Mouse (Mus musculus) gonadal fat pad, adult 2 months (tissue): ENCODE measurements at regions not wholly inside any gene's neighbourhood (a gene's known extent, or its start where the extent isn't known, plus 50 kb on each side); places are given as distances from the start of the nearest gene placed in this dataset.
"Not testable (repeated sequence)": the region's sequence is repeated elsewhere in the genome, so short reads cannot be mapped to it uniquely, and the experiment has no call there.

ENCODE experiments used
- DNase-seq: peaks from one replicate; pipeline ENCODE4 v3.0.0-alpha.2; 2012; ENCODE audit warnings: low read depth

- no peak for DNase-seq
Observed at GRCm38 (mm10) chr4:10670846-10671428, 203.4 kb upstream of the 2610301B20Rik start.

GRCm38 (mm10) chr4:10691086-10691485, 183.2 kb upstream of the 2610301B20Rik start:
- no peak for DNase-seq

DNA sequence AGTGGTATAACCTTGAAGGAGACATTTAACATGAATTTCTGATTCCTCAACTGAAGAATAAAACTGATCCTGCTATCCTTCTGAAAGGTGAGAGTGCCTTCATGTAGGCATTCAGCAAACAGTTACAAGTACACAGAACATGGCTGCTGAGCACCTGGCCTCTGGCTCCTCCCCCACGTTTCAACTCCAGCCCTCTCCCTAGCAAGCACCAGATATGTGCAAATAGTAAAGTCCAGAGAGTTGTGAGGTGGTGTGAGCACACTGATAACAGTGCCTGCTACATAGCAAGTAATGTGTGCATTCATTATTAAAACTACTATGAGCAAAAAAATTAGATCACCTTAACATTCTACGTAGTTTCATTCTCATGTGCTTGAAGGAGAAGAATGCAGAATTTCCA, 181.4 kb upstream of the 2610301B20Rik start:
- no peak for DNase-seq

DNA sequence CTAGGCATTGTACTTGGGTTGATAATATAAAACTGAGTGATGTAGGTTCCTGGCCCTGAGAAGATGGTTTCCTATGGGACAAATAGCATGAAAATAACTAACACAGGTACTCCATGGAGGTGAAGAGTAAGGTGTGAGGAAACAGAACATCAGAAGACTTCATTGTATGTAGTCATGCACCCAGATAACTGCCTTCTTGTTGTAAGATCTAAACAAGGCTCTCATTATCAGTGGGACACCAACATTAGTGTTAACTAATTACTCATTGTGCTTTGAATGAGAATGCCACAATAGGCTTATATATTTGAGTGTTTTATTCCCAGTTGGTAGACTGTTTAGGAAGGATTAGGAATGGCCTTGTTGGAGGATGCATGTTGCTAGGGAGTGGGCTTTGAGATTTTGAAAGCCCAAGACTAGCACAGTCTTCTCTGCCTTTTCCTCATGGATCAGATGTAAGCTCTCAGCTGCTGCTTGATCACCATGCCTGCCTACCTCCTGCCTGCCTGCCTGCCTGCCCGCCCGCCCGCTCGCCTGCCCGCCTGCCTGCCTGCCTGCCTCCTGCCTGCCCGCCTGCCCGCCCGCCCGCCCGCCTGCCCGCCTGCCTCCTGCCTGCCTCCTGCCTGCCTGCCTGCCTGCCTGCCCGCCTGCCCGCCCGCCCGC, 180.7 kb upstream of the 2610301B20Rik start:
- DNase-seq: no peak

DNA sequence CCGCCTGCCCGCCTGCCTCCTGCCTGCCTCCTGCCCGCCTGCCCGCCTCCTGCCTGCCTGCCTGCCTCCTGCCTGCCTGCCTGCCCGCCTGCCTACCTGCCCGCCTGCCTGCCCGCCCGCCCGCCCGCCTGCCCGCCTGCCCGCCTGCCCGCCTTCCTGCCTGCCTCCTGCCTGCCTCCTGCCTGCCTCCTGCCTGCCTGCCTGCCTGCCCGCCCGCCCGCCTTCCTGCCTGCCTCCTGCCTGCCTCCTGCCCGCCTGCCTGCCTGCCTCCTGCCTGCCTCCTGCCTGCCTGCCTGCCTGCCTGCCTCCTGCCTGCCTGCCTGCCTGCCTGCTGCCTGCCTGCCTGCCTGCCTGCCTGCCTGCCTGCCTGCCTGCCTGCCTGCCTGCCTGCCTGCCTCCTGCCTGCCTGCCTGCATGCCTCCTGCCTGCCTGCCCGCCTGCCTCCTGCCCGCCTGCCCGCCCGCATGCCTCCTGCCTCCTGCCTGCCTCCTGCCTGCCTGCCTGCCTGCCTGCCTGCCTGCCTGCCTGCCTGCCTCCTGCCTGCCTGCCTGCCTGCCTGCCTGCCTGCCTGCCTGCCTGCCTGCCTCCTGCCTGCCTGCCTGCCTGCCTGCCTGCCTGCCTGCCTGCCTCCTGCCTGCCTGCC, 180.1 kb upstream of the 2610301B20Rik start:
- DNase-seq: not testable (repeated sequence)

DNA sequence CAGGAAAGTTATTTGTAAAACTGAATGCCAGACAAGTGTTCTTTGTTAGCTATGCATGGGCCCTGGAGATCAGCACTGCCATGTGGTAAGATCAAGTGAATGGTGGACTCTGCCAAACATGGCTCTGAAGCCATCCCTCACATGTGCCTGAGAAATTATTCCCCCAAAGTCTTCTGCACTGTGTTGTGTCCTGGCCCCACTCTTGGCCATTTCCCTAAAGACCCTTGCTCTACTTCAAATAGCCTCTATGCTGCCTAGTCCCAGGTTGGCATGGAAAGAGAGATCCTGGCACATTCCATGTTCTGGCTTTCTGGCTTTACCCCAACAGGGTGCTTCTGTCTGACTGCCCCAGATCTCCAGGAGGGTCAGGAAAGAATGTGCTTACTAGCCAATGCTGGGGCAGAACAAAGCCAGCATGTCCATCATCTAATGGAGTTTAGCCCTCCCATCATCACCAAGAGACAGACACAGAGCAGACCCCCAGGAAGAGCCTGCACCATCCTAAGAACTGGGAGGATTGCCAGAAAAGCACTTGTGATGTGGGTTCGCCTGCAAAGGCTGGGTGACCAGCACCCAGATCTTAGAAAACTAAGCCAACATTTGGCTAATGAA, 177.0 kb upstream of the 2610301B20Rik start:
- no peak for DNase-seq

DNA sequence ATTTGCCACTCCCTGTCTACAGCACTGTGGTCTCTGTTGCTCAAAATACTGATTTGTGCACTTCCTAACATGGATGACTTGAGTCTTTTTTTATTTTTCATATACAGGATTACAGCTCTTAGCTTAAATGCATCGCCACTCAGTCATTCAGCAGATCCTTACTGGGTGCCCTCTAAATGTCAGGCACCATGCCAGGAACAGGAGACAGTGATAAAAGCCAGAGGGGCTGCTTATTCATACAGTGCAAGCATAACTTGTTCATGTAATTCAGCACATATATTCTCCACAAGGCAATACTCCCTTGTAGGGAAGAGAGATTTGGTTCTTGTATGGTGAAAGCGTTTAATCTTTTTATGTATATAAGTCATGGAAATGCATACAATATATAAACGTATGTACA, 175.7 kb upstream of the 2610301B20Rik start:
- no peak for DNase-seq

DNA sequence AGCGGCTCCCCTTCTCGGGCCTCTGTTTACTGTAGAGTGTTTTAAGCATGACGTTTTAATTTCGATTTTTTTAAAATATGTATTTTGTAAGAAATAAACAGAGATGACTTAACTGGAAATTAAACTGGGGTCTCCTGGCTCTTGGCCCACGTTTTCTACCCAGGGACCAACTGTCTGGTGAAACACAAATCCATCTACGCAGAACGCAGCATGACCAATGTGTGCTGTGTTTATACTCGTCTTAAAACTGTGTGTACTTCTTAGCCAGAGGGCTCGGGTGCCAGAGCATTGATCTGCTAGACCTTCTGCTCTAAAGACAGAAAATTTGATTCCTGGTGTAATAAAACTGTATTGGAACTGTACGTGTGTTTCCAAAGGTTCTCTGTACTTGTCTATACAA, 172.8 kb upstream of the 2610301B20Rik start:
- DNase-seq: no peak

GRCm38 (mm10) chr4:10703212-10703611, 171.1 kb upstream of the 2610301B20Rik start:
- DNase-seq: no peak

- no peak for DNase-seq
Observed at GRCm38 (mm10) chr4:10707016-10707657, 167.2 kb upstream of the 2610301B20Rik start.

DNA sequence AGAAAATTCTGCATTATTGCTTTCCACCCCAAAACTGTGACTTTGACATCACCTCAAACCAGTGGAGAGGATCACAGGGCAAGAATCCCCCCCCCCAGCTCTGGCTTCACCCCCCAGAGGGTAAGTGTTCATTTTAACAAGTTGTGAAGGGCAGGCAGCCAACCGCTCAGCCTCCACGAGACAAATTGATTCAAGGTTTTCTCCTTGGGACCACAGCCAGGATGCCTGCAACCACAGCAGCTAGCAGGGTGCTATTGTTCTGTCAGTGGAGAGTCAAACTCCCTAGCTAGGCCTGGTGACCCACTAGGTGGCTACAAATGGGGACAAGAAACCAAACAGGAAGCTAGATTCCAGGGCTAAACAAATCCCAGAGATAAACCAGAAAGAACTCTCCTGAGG, 166.6 kb upstream of the 2610301B20Rik start:
- no peak for DNase-seq

DNA sequence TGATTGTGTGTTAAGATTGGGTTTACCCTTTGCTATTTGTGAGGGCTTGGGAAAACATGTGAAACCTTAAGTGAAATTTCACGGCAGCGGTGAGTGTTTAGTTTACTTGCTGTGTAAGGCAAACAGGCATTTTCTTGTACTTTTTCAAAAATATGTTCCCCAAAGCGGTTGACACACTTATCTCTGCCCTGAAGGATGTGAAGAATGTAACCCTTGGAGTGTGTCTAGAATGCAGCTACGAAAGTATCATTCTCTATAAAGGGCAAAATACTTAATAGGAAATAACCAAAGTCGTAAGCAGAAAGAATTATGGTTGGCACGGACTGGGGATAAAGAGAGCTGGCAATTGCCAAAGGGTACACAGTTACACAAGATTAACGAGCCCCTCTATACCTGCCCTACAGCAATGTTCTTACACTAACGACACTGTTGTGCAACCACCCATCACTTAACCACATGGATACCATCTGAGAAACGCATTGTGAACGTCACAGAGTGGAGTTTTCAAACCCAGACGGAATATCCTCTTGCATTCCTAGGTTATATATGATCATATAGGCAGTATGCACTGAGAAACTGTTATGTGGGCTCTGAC, 162.3 kb upstream of the 2610301B20Rik start:
- no peak for DNase-seq

- no peak for DNase-seq
Observed at GRCm38 (mm10) chr4:10723341-10723740, 151.0 kb upstream of the 2610301B20Rik start.

DNA sequence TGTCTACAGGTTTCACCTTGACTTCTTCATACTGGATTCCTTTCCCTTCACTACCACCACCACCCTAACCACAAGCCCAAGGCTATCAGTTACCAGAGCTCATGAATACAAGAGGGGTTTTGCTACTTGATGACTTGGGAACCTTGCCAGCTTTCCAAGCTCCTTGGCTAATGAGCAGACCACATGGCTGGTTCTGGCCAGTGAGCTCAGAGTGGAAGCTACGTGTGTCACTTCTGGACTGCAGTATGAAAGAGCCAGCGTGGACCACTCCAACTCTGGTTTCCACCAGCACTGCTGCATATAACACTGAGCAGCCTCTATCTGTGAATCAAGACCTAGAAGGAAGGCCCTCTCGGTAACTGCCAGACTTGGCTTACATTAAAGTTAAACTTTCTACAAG, 146.4 kb upstream of the 2610301B20Rik start:
- DNase-seq: no peak

DNA sequence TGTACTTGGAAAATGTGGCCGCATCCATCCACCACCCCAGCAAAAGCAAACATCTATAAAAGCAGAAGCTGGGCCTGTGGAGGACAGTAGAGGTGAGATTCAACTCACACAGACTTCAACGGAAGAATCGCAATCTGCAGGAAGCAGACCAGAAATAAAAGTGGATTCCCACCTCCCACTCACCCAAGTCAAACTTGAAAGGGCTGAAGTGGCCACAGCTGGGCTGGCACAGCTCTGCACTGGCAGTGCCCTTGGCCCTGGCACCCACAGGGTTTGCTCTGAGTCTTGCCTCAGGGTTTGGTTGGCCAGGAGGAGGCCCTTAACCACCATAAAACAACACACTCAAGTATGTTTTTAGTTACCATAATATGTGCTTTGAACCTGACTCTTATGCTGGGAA, 129.1 kb upstream of the 2610301B20Rik start:
- DNase-seq: no peak

DNA sequence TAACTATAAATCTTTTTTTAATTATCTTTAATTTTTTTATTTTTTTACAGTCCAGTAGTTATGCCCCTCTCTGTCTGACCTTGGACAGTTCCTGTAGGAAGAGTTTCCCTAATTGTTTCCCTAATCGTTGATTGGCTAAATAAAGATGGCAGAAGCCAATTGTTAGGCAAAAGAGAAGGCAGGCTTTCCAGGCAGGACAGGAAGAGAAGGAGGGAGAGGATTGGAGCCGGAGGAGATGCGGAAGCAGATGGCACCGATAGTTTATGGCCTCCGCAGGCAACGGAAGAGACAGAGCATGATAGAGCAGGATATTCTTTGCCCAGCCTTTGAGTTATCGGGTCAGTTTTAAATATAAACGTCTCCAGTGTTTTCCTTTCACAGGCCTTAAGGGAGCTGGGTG, 125.5 kb upstream of the 2610301B20Rik start:
- no peak for DNase-seq

GRCm38 (mm10) chr4:10750377-10751062, 123.8 kb upstream of the 2610301B20Rik start:
- DNase-seq: not testable (repeated sequence)

GRCm38 (mm10) chr4:10753176-10753575, 121.1 kb upstream of the 2610301B20Rik start:
- DNase-seq: no peak

DNA sequence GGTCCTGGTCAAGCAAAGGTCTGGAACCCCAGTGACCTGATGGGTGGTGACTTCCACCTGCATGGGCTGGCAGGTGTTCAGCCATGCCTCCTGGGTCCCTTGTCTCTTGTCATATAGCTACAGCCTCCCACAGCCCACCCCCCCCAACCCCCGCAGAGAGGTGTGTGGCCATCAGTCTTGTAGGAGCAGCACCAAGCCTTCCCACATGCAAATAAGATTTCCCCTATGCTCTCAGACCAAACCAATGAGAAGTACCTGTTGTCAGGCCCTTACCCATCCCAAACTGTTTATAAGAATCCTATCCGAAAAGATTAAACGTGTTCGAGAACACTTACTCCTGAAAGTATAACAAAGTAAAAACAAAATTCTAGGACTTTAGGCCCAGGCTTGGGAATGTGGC, 114.8 kb upstream of the 2610301B20Rik start:
- DNase-seq: no peak

DNA sequence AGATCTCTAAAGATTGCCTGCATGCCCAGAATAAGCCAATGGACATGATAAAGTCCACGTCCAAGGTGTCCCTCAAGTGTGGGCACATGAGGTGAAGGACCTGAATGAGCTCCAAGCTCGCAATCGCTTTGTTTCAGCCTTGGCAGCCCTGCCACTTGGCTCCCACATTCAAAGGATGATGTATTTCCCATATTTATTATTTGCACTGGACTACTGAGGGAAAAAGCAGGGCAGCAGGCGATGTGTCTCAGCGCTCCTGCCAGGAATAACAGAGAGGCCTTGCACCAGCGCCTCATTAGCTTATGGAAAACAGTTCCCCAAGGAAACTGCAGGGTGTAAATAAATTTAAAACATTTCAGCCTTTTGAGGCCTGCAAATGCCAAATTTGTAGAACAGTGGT, 106.6 kb upstream of the 2610301B20Rik start:
- no peak for DNase-seq

- DNase-seq: no peak
Observed at GRCm38 (mm10) chr4:10770026-10770643, 104.2 kb upstream of the 2610301B20Rik start.
